Mouse (Mus musculus): ENCODE data around the gene Rps18. TPM values are rescaled to one million over a fixed set of nuclear protein-coding genes. Genes with fewer than 3 reads are reported as not detected.

The Rps18 gene
- polyA plus RNA-seq, 1 experiment from 2014 or later = 1,510 TPM

DNA sequence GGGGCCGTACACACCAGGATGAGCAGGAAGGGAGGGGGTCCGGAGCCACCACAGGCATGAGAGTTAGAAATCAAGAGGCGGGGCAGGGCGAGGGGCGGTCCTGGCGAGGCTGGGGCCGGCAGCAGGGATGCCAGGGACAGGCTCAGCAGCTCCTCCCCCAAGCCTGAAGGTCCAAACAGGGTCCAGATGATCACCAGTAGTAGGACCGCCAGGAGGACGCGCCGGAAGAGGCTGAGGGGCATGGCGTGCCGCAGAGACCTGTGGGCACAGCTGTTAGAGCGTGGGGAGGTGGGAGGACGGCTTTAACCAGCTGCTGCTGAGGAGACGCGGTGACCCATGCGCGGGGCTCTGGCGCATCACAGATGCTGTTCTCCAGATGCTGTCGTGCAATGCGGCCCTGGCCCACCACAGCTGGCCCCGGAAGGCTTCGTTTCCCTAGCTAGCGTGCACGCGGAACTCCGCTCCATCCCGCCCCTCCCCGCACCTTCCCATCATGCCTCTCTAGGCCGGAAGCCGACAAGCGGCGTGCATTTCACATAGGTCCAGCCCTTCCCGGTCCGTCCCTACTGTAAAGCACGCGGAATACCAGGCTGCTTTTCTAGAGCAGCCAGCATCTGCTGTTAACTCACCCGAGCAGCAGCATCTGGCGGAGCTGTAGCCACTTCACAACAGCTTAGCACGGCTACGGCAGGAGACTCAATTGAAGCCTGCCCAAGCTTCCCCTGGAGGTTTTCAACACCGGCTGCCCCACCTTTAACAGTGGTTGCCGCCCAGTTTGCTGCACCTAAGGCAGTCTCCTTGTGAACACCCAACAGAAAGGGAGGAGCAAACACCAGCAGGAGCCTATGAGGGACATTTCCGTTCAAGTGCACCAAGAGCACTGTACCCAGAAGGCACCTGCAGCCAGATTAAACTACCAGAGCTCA, 4.5 kb downstream of the Rps18 start, which contains the start of gene B3galt4:
B3galt4 (minus strand) TSS at position 468 of the 926 bp plus-strand sequence.
- ATAC-seq = peak; percentile 51
- H3K4me2 ChIP-seq (ENCODE audit: low read depth, low read length) = peak within 1 kb of the TSS; percentile 96
- H3K4me3 ChIP-seq (ENCODE audit: low read depth, low read length) = peak within 1 kb of the TSS; percentile 52
- peaks cover 45% of the 10 kb centered on the region for H3K4me1 ChIP-seq (ENCODE audit: insufficient read depth)
- peak within 1 kb of the TSS; percentile 65 for H3K9ac ChIP-seq (replicated peaks)
- TF ChIP-seq CTCF (IDR thresholded peaks at IDR 0.05; ENCODE audit: low read depth) = 0 out of 2 replicates have a peak, but pooled peaks have one; percentile 1
- no peak; the same call in 1 of the 2 replicates for TF ChIP-seq EP300 (IDR thresholded peaks at IDR 0.05; ENCODE audit: low read depth)
- 2% methylated on average over 45 of the region's 45 CpGs for WGBS (ENCODE audit: insufficient replicate concordance)
- H3K27me3 ChIP-seq (ENCODE audit: insufficient read depth, low read length) = no peaks in the 10 kb centered on the region
- no peaks in the 10 kb centered on the region for H3K9me3 ChIP-seq (ENCODE audit: low read length)
- peak; percentile 88 for DNase-seq
- peaks cover 22% of the 10 kb centered on the region for H3K36me3 ChIP-seq (replicated peaks; ENCODE audit: insufficient read depth, low read length)
- H3K27ac ChIP-seq (ENCODE audit: low read depth) = peak within 1 kb of the TSS; percentile 66

- ATAC-seq (no peak), DNase-seq (no peak)
- H3K4me2 ChIP-seq (ENCODE audit: low read depth, low read length) = peak overlapping the region; percentile 96
- 75% methylated on average over 10 of the region's 10 CpGs for WGBS (ENCODE audit: insufficient replicate concordance)
- H3K36me3 ChIP-seq (replicated peaks; ENCODE audit: insufficient read depth, low read length) = peaks cover 22% of the 10 kb centered on the region
- H3K27ac ChIP-seq (ENCODE audit: low read depth) = peak overlapping the region; percentile 66; the same call in 1 of the 2 replicates
- H3K4me1 ChIP-seq (ENCODE audit: insufficient read depth) = peaks cover 45% of the 10 kb centered on the region
- H3K27me3 ChIP-seq (ENCODE audit: insufficient read depth, low read length) = no peaks in the 10 kb centered on the region
- 0 out of 2 replicates have a peak overlapping the region, but pooled peaks have one; percentile 52 for H3K4me3 ChIP-seq (ENCODE audit: low read depth, low read length)
- H3K9me3 ChIP-seq (ENCODE audit: low read length) = no peaks in the 10 kb centered on the region
- TF ChIP-seq EP300 (IDR thresholded peaks at IDR 0.05; ENCODE audit: low read depth) (no peak), CTCF (IDR thresholded peaks at IDR 0.05; ENCODE audit: low read depth) (no peak)
- H3K9ac ChIP-seq (replicated peaks) = peak overlapping the region; percentile 65; the same call in 1 of the 2 replicates
Measured at GRCm38 (mm10) chr17:33950131-33950625, 5.6 kb downstream of the Rps18 start.

- ATAC-seq = no peak
- Histone ChIP-seq H3K9me3 (ENCODE audit: low read length) (no peaks in the 10 kb centered on the region), H3K4me2 (ENCODE audit: low read depth, low read length) (no peak overlapping the region), H3K9ac (replicated peaks) (no peak overlapping the region), H3K4me1 (ENCODE audit: insufficient read depth) (peaks cover 41% of the 10 kb centered on the region), H3K27ac (ENCODE audit: low read depth) (no peak overlapping the region), H3K36me3 (replicated peaks; ENCODE audit: insufficient read depth, low read length) (peaks cover 22% of the 10 kb centered on the region), H3K27me3 (ENCODE audit: insufficient read depth, low read length) (no peaks in the 10 kb centered on the region), H3K4me3 (ENCODE audit: low read depth, low read length) (no peak overlapping the region)
- WGBS (ENCODE audit: insufficient replicate concordance) = 80% methylated on average over 19 of the region's 19 CpGs
- no peak for DNase-seq
- TF ChIP-seq EP300 (IDR thresholded peaks at IDR 0.05; ENCODE audit: low read depth) (no peak), CTCF (IDR thresholded peaks at IDR 0.05; ENCODE audit: low read depth) (no peak)
Measured at GRCm38 (mm10) chr17:33948905-33949537, 6.8 kb downstream of the Rps18 start.

DNA sequence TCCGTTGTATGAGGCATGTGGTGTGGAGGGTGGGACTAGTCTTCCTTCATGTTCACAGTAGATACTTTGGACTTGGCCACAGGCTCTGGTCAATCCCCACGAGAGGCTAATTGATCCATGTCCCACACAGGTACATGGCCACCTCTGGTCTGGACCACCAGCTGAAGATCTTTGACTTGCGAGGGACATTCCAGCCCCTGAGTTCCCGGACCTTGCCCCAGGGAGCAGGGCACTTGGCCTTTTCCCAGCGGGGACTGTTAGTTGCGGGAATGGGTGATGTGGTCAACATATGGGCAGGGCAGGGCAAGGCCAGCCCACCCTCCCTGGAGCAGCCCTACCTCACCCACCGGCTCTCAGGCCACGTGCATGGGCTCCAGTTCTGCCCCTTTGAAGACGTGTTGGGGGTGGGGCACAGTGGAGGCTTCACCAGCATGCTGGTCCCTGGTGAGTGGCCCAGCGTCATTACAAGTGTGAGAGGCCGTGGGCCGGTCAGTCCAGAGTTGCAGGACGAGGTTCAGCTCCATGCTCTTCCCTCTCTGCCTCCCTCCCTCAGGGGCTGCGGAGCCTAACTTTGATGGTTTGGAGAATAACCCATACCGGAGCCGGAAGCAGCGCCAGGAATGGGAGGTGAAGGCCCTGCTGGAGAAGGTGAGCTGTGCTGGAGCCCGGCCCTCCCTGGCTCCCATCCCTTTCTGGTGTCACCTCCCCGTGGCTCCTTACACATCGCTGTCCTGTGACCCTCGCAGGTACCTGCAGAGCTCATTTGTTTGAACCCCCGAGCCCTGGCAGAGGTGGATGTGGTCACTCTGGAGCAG, 7.5 kb downstream of the Rps18 start:
- Histone ChIP-seq H3K9me3 (ENCODE audit: low read length) (no peaks in the 10 kb centered on the region), H3K9ac (replicated peaks) (no peak overlapping the region), H3K4me1 (ENCODE audit: insufficient read depth) (peaks cover 34% of the 10 kb centered on the region), H3K4me2 (ENCODE audit: low read depth, low read length) (no peak overlapping the region), H3K27me3 (ENCODE audit: insufficient read depth, low read length) (no peaks in the 10 kb centered on the region), H3K27ac (ENCODE audit: low read depth) (peak overlapping the region; percentile 45; the same call in 1 of the 2 replicates), H3K4me3 (ENCODE audit: low read depth, low read length) (no peak overlapping the region), H3K36me3 (replicated peaks; ENCODE audit: insufficient read depth, low read length) (peaks cover 20% of the 10 kb centered on the region)
- ATAC-seq = no peak; the same call in 1 of the 2 replicates
- no peak for DNase-seq
- 82% methylated on average over 22 of the region's 22 CpGs for WGBS (ENCODE audit: insufficient replicate concordance)
- no peak for TF ChIP-seq CTCF (IDR thresholded peaks at IDR 0.05; ENCODE audit: low read depth)
- TF ChIP-seq EP300 (IDR thresholded peaks at IDR 0.05; ENCODE audit: low read depth) = no peak

DNA sequence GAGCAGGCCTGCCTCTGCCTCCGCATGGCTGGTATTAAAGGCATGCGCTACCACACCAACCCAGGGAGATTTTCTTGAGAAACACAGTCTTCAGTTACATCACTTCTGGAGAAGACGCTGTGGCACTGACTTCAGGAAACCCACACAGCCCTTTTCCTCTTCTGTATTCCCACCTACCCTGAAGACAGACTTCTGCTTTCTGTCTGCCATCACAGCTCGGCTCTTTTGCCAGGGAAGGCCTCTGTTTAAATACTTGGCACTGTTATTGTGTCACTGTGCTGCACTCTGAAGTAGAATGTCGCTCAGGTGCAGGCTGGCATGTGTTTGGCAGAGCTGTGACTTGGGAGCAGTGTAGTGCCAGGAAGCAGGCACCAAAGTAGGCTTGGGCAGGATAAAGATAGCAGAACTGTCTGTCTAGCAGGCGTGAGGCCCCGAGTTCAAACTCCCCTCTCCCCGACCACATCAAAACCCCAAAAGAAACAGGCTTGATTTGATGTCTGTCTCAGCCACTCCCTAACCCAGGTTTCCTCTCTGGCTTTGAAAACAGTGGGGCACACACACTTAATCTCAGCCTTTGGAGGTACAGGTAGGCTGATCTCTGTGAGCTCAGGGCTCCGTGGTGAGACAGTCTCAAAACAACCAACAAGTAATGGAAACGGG, 8.2 kb downstream of the Rps18 start:
- no peaks in the 10 kb centered on the region for H3K27me3 ChIP-seq (ENCODE audit: insufficient read depth, low read length)
- H3K4me2 ChIP-seq (ENCODE audit: low read depth, low read length) = 0 out of 2 replicates have a peak overlapping the region, but pooled peaks have one; percentile 2
- no peak overlapping the region for H3K4me3 ChIP-seq (ENCODE audit: low read depth, low read length)
- no peaks in the 10 kb centered on the region for H3K9me3 ChIP-seq (ENCODE audit: low read length)
- peak overlapping the region; percentile 45; the same call in 1 of the 2 replicates for H3K27ac ChIP-seq (ENCODE audit: low read depth)
- WGBS (ENCODE audit: insufficient replicate concordance) = 60% methylated on average over 10 of the region's 10 CpGs
- H3K36me3 ChIP-seq (replicated peaks; ENCODE audit: insufficient read depth, low read length) = peaks cover 14% of the 10 kb centered on the region; the same call in 1 of the 2 replicates
- H3K9ac ChIP-seq (replicated peaks) = no peak overlapping the region
- ATAC-seq (no peak), DNase-seq (no peak)
- H3K4me1 ChIP-seq (ENCODE audit: insufficient read depth) = peaks cover 30% of the 10 kb centered on the region
- TF ChIP-seq CTCF (IDR thresholded peaks at IDR 0.05; ENCODE audit: low read depth) (no peak), EP300 (IDR thresholded peaks at IDR 0.05; ENCODE audit: low read depth) (no peak)
